In genomic region chr9:50768107-50769002, GRCm38 (mm10) we compare ENCODE assay signal across 7 mouse cellular contexts. TPM values are rescaled to one million over a fixed set of nuclear protein-coding genes. Genes with fewer than 3 reads are reported as not detected.
DNase-seq lines count a peak whose midpoint lies in the region; ATAC-seq lines count a peak whose summit lies in the region.

Fdxacb1 (plus strand) TSS chr9:50768236.

- peak; percentile 92 for ATAC-seq in embryonic facial prominence, embryonic 12.5 days (ENCODE audit: insufficient number of reproducible peaks, insufficient read depth, low FRiP score, low TSS enrichment)
- ATAC-seq in limb, embryonic 11.5 days (ENCODE audit: insufficient number of reproducible peaks, low FRiP score, low TSS enrichment, low read depth): peak; percentile 97
- peak; percentile 96 for ATAC-seq in midbrain, embryonic 14.5 days (ENCODE audit: low FRiP score, low TSS enrichment)

- peak within 1 kb of the TSS; percentile 88 for H3K4me2 ChIP-seq in embryonic facial prominence, embryonic 12.5 days (replicated peaks)
- peak within 1 kb of the TSS; percentile 83 for H3K4me2 ChIP-seq in limb, embryonic 11.5 days (ENCODE audit: low read depth, severe bottlenecking)
- peak within 1 kb of the TSS; percentile 75 for H3K4me2 ChIP-seq in midbrain, embryonic 14.5 days (ENCODE audit: low read length)

- H3K4me1 ChIP-seq in embryonic facial prominence, embryonic 12.5 days: peaks cover 4% of the 10 kb centered on the region; the same call in 1 of the 2 replicates
- 0 out of 2 replicates have a peak, but pooled peaks cover 2% of the 10 kb centered on the region for H3K4me1 ChIP-seq in limb, embryonic 11.5 days (ENCODE audit: control insufficient read depth, insufficient read depth, low read length)
- H3K4me1 ChIP-seq in midbrain, embryonic 14.5 days (ENCODE audit: control insufficient read depth, insufficient read depth, low read length): peaks cover 13% of the 10 kb centered on the region; the same call in 1 of the 2 replicates

- DNase-seq in adrenal gland, postnatal 25 days: peak; percentile 94
- peak; percentile 100 for DNase-seq in heart, adult 11 months
- DNase-seq in kidney, adult 18-20 months: peak; percentile 98
- DNase-seq in limb, embryonic 11.5 days (ENCODE audit: low spot score): peak; percentile 99
- peak; percentile 99 for DNase-seq in midbrain, embryonic 14.5 days
- peak; percentile 94 to 95 for DNase-seq in spleen, adult 18-20 months

- peak within 1 kb of the TSS; percentile 69 for H3K9ac ChIP-seq in embryonic facial prominence, embryonic 12.5 days
- peak within 1 kb of the TSS; percentile 71 for H3K9ac ChIP-seq in limb, embryonic 11.5 days (ENCODE audit: low read length)
- H3K9ac ChIP-seq in midbrain, embryonic 14.5 days (replicated peaks; ENCODE audit: low read length): peak within 1 kb of the TSS; percentile 70

- H3K9me3 ChIP-seq in embryonic facial prominence, embryonic 12.5 days: no peaks in the 10 kb centered on the region
- no peaks in the 10 kb centered on the region for H3K9me3 ChIP-seq in limb, embryonic 11.5 days (ENCODE audit: control insufficient read depth, low read length)
- H3K9me3 ChIP-seq in midbrain, embryonic 14.5 days (ENCODE audit: control insufficient read depth, low read length): no peaks in the 10 kb centered on the region

- 4% methylated on average over 59 of the region's 59 CpGs for WGBS in embryonic facial prominence, embryonic 12.5 days
- 5% methylated on average over 59 of the region's 59 CpGs for WGBS in limb, embryonic 11.5 days
- WGBS in midbrain, embryonic 14.5 days: 4% methylated on average over 59 of the region's 59 CpGs

- peak within 1 kb of the TSS; percentile 72 for H3K4me3 ChIP-seq in embryonic facial prominence, embryonic 12.5 days
- peak within 1 kb of the TSS; percentile 60 for H3K4me3 ChIP-seq in limb, embryonic 11.5 days (ENCODE audit: low read depth, low read length)
- H3K4me3 ChIP-seq in midbrain, embryonic 14.5 days (replicated peaks; ENCODE audit: low read depth, low read length): peak within 1 kb of the TSS; percentile 68

- peak within 1 kb of the TSS; percentile 82 for H3K27ac ChIP-seq in embryonic facial prominence, embryonic 12.5 days
- H3K27ac ChIP-seq in limb, embryonic 11.5 days (replicated peaks; ENCODE audit: low read depth, low read length): peak within 1 kb of the TSS; percentile 80
- peak within 1 kb of the TSS; percentile 92 for H3K27ac ChIP-seq in midbrain, embryonic 14.5 days (replicated peaks; ENCODE audit: low read depth, low read length)

- H3K36me3 ChIP-seq in embryonic facial prominence, embryonic 12.5 days: peaks cover 2% of the 10 kb centered on the region; the same call in 1 of the 2 replicates
- no peaks in the 10 kb centered on the region for H3K36me3 ChIP-seq in limb, embryonic 11.5 days (ENCODE audit: control insufficient read depth, insufficient read depth, low read length)
- H3K36me3 ChIP-seq in midbrain, embryonic 14.5 days (ENCODE audit: control insufficient read depth, insufficient read depth, low read length): peaks cover 19% of the 10 kb centered on the region

- H3K27me3 ChIP-seq in embryonic facial prominence, embryonic 12.5 days: no peaks in the 10 kb centered on the region
- H3K27me3 ChIP-seq in limb, embryonic 11.5 days (ENCODE audit: control insufficient read depth, insufficient read depth, low read length): no peaks in the 10 kb centered on the region
- H3K27me3 ChIP-seq in midbrain, embryonic 14.5 days (ENCODE audit: control insufficient read depth, insufficient read depth, low read length): no peaks in the 10 kb centered on the region

RNA-seq across cellular contexts. Expression of gene Fdxacb1, which starts in this region (rescaled TPM):
- total RNA-seq in adrenal gland, postnatal 25 days (2021): 8.2 and 9.0 TPM in 2 replicates
- 10.5 and 12.5 TPM in 2 replicates for polyA plus RNA-seq in embryonic facial prominence, embryonic 12.5 days (2016; fragmentation: Nextera tagmentation; extraction: Ambion mirVana)
- polyA plus RNA-seq in limb, embryonic 11.5 days (2014; fragmentation: Nextera tagmentation; extraction: Ambion mirVana): 11.8 and 12.5 TPM in 2 replicates
- polyA plus RNA-seq in midbrain, embryonic 14.5 days (2014; fragmentation: Nextera tagmentation; extraction: Ambion mirVana): 12.5 and 14.3 TPM in 2 replicates

Comparison
In these comparisons a context has a peak if more than half of its experiments do, and no peak if none do; other contexts are left out.
1. Peak in every context shown above with its lines: DNase-seq, ATAC-seq, H3K4me3 ChIP-seq and H3K27ac ChIP-seq.